In the genomic region with DNA sequence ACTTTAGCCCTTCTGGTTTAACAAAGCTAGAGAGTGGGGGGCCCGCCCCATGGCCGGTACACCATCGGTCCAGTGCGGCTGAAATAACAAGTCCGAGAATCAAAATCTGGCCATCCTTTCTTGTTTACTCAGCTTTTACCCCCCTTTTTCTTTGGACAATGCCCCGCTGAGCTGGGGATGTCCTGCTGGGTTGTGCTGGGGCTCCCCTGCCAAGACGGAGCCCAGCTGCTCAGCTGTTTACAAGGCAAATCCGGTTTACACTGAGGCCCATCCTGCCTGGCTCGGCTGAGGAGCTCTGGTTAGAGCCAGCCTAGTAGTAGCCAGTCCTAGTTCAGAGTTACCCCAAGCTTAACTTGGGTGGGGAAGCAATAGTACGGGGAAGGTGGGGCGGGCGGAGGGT, we compare ENCODE assay signal across 10 mouse cellular contexts.
DNase-seq lines count a peak whose midpoint lies in the region; ATAC-seq and TF ChIP-seq lines count a peak whose summit lies in the region.
"Had no signal": no experiment of that assay in that cellular context is flagged by ENCODE, and none has a peak within 500 bp of the region (broad histone marks: within the 10 kb centered on the region; RNA-seq: fewer than 3 reads in every experiment).

No protein-coding gene starts in this region.

- no peak overlapping the region for H3K27ac ChIP-seq in stomach, embryonic 16.5 days (ENCODE audit: low read length)
- H3K27ac ChIP-seq: liver, embryonic 15.5 days had no signal

- peak; percentile 39 for DNase-seq in gastrocnemius, postnatal 14 days
- no peak for DNase-seq in gastrocnemius, postnatal 10 days
- DNase-seq in right cerebral cortex, adult 18-20 months = peak; percentile 14
- DNase-seq in right cerebral cortex, postnatal 36 days (ENCODE audit: low spot score in 2 of 2) = no peak
- DNase-seq in lung, adult 2 months = peak; percentile 14
- DNase-seq in left cerebral cortex, postnatal 36 days (ENCODE audit: low spot score in 2 of 2) = no peak
- no peak for DNase-seq in urinary bladder, adult 2 months (ENCODE audit: low spot score)

- H3K4me3 ChIP-seq in lung, adult 2 months (replicated peaks; ENCODE audit: extremely low read depth, low read depth, low read length) = no peak overlapping the region
- no peak overlapping the region for H3K4me3 ChIP-seq in stomach, embryonic 16.5 days (replicated peaks; ENCODE audit: low read length)
- H3K4me3 ChIP-seq: liver, embryonic 15.5 days had no signal

- H3K27me3 ChIP-seq in stomach, embryonic 16.5 days (ENCODE audit: control insufficient read depth, insufficient read depth, low read length) = no peaks in the 10 kb centered on the region; the same call in 1 of the 2 replicates
- H3K27me3 ChIP-seq: CH12.LX; liver, embryonic 15.5 days had no signal

- ATAC-seq in stomach, embryonic 16.5 days (ENCODE audit: insufficient read depth, low FRiP score) = peak; percentile 75; the same call in 1 of the 2 replicates

- no peak overlapping the region for H3K4me2 ChIP-seq in stomach, embryonic 16.5 days (ENCODE audit: low read depth, low read length)
- H3K4me2 ChIP-seq: liver, embryonic 15.5 days had no signal

- WGBS in lung, adult 2 months = 34% methylated on average over 12 of the region's 12 CpGs
- 38% methylated on average over 12 of the region's 12 CpGs for WGBS in stomach, embryonic 16.5 days

- TF ChIP-seq POLR2A in lung, adult 2 months (IDR thresholded peaks at IDR 0.05; ENCODE audit: borderline replicate concordance, extremely low read depth, low read depth, low read length) = no peak

- H3K4me1 ChIP-seq in lung, adult 2 months (ENCODE audit: control insufficient read depth, insufficient read depth, low read length) = 0 out of 2 replicates have a peak, but pooled peaks cover 5% of the 10 kb centered on the region
- H3K4me1 ChIP-seq in stomach, embryonic 16.5 days (ENCODE audit: control insufficient read depth, insufficient read depth, low read length) = 0 out of 2 replicates have a peak, but pooled peaks cover 4% of the 10 kb centered on the region
- H3K4me1 ChIP-seq: liver, embryonic 15.5 days had no signal

- no peak for TF ChIP-seq CTCF in lung, adult 2 months (IDR thresholded peaks at IDR 0.05; ENCODE audit: insufficient read depth, low read length)

- intact Hi-C loops in gastrocnemius, postnatal 14 days (cut with DNase I; ENCODE audit: low total_unique reads) = no loop called here
- intact Hi-C loops in left cerebral cortex, postnatal 36 days (cut with DNase I) = no loop called here

- no peaks in the 10 kb centered on the region for H3K9me3 ChIP-seq in stomach, embryonic 16.5 days (replicated peaks; ENCODE audit: control insufficient read depth, low read length)
- H3K9me3 ChIP-seq: liver, embryonic 15.5 days had no signal

- H3K9ac ChIP-seq in stomach, embryonic 16.5 days (ENCODE audit: low read length) = no peak overlapping the region
- H3K9ac ChIP-seq: liver, embryonic 15.5 days had no signal

- no peaks in the 10 kb centered on the region for H3K36me3 ChIP-seq in stomach, embryonic 16.5 days (ENCODE audit: control insufficient read depth, insufficient read depth, low read length)
- H3K36me3 ChIP-seq: liver, embryonic 15.5 days had no signal

Comparison
In these comparisons a context has a peak if more than half of its experiments do, and no peak if none do; other contexts are left out.
1. DNase-seq: peak in gastrocnemius, postnatal 14 days (single experiment), right cerebral cortex, adult 18-20 months (single experiment) and lung, adult 2 months (single experiment); none in gastrocnemius, postnatal 10 days (single experiment), right cerebral cortex, postnatal 36 days (0 of 2), left cerebral cortex, postnatal 36 days (0 of 2) and urinary bladder, adult 2 months (single experiment).